Mouse (Mus musculus): ENCODE results near the gene Nipa1. TPM values are rescaled to one million over a fixed set of nuclear protein-coding genes. Genes with fewer than 3 reads are reported as not detected.
A peak's percentile ranks its signal among the peaks of the same experiment; 100 is the strongest.

The Nipa1 gene
- total RNA-seq, 2 experiments from 2014 or later: 0.73 to 4.4 TPM

DNA sequence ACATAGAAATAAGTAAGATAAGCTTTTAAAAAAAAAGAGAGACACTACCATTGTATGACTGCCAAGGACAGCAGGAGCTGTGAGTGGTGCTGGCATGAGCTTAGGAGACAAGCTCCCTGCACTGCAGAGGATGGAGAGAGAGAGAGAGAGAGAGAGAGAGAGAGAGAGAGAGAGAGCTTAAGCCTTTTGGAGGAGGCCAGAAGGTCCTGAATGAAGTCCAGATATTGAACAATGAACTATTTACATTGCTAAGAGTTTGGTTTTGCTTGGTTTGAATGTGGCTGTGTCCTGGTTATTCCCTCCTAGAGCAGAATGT lies 8.8 kb downstream of the Nipa1 start:
- no peak for ATAC-seq (replicated peaks; ENCODE audit: poor library complexity, severe bottlenecking)

GRCm38 (mm10) chr7:56010318-56011017 lies 9.3 kb downstream of the Nipa1 start:
- ATAC-seq (replicated peaks; ENCODE audit: poor library complexity, severe bottlenecking): no peak

DNA sequence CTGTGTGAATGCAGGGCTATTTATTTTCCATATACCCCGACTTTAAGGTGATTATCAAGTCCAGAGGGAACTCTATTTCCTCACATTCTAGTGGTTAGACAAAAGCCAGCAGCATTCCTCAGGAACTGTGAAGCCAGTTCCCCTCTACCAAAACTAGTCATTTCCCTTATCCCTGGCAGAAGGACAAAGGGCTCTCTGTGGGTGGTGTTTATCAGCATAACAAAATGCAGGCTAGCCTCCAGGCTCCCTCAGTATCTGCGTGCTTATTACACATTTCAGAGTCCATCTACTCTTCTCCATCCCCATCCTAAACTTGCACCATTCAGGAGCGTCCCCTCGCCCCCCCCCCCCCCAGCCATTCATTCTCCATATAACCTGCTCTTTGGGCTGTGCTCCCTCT lies 20.8 kb downstream of the Nipa1 start:
- no peak for ATAC-seq (replicated peaks; ENCODE audit: poor library complexity, severe bottlenecking)

DNA sequence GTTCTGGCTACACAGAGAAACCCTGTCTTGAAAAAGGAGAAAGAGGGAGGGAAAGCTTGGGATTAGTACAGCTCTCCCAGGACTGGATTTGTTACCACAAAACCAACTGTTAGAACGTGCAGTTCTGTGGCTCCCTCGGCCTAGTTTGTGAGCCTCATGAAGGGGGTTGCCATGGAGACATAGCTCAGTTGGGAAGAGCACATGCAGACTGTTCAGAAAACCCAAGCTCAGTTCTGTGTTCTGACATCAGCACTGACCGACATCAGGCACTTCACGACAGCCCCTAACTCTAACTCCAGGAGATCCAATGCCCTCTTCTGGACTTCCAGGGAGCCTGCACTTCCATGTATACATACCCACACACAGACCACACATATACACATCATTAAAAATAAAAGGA lies 24.7 kb downstream of the Nipa1 start:
- no peak for ATAC-seq (replicated peaks; ENCODE audit: poor library complexity, severe bottlenecking)

DNA sequence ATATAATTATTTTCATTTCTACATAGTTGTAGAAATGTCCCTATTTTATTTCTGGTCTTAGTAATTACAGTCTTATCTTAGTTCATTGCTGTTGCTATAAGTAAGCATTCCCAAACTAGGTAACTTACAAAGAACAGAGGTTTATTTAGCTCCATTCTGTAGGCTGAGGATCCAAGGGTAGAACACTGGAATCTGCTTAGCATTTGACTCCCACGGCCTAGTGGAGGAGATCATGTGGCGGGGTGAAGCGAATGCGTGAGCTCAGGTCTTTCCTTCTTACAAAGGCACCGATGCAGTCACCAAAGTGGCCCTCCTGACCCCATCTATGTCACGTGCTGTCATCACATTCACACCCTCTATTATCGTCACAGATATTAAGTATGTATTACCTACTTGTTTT lies 27.9 kb downstream of the Nipa1 start:
- ATAC-seq (replicated peaks; ENCODE audit: poor library complexity, severe bottlenecking): no peak

- no peak for ATAC-seq (replicated peaks; ENCODE audit: poor library complexity, severe bottlenecking)
Measured at GRCm38 (mm10) chr7:55991129-55991528, 28.6 kb downstream of the Nipa1 start.

DNA sequence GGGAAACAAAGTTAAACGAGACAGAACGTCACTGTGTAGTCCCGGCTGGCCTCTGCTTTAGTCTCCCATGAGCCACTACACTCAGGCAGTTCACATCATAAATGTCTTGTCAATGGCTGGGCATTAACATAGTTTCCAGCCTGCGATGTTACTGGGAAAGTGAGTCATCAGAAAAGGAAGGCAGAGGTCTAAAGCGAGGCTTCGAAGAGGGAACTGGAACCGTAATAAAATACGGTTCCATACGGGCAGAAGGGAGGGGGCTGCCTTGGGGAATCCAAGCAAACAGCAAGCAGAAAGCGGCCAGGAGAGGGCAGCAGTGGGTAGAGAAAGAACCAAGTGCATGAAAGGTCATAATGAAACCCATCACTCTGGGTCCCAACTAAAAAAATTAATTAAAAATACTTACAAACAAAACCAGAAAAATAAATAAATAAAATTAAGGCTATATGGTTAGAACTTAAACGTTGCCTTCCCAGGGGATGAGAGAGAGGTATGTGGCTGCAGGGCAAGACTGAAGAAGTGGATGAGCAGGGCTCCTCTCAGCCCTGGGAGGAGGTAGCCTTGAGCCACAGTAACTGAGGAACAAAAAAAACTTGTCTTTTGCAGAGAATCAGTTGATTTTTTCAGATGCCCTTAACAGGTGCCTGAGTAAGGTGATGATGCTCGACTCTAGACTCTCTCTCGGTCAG lies 33.1 kb downstream of the Nipa1 start:
- peak; percentile 99 for ATAC-seq (replicated peaks; ENCODE audit: poor library complexity, severe bottlenecking)

GRCm38 (mm10) chr7:55984754-55985153 lies 35.0 kb downstream of the Nipa1 start:
- ATAC-seq (replicated peaks; ENCODE audit: poor library complexity, severe bottlenecking): no peak

- no peak for ATAC-seq (replicated peaks; ENCODE audit: poor library complexity, severe bottlenecking)
Measured at GRCm38 (mm10) chr7:55983107-55983506, 36.6 kb downstream of the Nipa1 start.

DNA sequence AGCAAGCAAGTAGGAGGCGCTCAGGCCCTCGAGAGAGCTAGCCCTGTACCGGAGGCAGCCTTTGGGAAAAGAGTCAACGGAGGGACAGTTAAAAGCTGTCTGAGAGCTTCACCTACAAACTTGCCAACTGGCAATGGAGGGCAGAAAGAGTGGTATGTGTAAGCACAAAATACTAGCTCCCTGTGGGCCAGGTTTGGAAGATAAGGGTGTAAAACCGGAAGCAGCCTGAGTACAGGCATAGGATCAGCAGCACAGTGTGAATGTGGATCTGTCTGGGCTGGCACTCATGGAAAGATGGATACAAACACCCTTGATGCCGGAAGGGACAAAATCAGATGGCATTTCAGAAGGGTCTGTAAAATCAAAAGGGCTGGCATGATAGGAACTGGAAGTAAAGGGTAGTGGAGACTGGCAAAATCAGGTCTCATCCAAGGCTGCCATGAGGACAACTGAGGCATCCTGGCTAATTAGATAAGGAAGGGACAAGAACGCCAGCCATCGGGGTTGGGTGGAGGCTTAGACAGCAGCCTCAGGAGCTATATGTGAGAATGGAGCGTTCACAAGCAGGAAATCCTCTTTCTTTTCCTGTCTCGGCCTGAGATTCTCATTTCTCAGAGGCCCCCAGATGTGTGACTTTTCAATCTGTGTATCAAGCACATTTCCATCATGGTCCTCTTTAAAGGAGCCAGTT lies 37.6 kb downstream of the Nipa1 start:
- ATAC-seq (replicated peaks; ENCODE audit: poor library complexity, severe bottlenecking): no peak

- ATAC-seq (replicated peaks; ENCODE audit: poor library complexity, severe bottlenecking): no peak
Measured at GRCm38 (mm10) chr7:55981511-55981910, 38.2 kb downstream of the Nipa1 start.

DNA sequence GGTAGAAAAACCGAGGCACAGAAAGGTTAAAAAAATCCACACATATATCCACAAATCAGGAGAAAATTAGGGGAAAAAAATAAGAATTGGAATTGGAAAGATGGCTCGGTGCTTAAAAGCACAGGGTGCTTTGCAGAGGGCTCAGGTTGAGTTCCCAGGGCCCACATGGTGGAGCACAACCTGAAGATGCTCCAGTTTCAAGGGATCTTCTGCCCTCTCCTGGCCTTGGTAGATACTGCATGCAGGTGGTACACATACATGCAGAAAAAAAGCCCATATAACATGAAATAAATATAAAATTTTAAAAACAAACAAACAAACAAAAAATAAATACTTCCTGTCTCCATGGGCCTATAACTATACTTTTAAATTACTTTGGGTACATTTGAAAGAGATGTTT lies 45.3 kb downstream of the Nipa1 start:
- peak; percentile 49; the same call in 1 of the 2 replicates for ATAC-seq (replicated peaks; ENCODE audit: poor library complexity, severe bottlenecking)

DNA sequence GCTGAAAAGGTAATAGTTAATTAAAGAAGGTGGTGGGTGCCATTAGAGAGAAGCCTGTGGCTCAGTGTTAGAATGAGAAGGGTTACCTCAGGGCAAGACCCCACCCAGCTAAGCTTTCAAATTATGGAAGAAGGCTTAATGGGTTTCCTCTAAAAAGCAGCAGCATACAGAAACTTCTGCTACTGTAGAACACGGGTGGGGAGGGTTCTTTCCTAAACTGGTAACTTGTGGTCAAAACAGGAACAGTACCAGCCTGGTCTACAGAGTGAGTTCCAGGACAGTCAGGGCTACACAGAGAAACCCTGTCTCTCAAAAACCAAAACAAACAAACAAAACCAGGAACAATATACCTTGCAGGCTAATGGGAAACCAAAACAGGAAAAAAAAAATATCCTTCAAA lies 50.3 kb downstream of the Nipa1 start:
- peak; percentile 46 for ATAC-seq (replicated peaks; ENCODE audit: poor library complexity, severe bottlenecking)

DNA sequence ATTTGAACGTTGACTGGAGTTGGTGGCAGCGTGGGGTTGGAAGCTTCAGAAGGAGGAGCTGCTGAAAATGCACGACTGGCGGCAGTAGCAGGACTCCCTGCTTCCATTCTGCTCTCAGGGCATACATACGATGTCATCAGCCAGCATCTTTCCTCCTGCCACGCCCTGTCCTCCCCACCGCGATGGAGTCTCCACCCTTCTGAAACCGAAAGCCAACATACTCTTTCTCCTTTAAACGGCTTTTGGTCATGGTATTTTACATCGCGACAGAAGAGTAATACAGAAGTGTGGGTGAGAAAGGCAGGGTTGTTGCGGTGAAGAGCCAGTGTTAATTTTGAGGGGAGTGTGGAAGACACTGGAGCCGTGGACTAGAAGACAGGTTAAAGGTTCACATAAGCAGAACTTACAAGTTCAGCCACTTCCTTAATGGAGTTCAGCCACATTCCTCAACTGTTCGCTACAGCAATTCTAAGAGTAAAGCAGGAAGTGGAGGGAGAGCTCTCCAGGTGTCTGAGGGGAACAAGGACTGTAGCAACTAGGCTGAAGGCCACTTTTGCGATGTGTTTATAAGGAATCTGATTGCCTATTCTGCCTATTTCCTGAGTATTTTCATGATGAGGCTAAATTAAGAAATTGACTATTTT lies 51.4 kb downstream of the Nipa1 start:
- peak; percentile 93 for ATAC-seq (replicated peaks; ENCODE audit: poor library complexity, severe bottlenecking)

GRCm38 (mm10) chr7:55966866-55967460 lies 52.8 kb downstream of the Nipa1 start:
- no peak for ATAC-seq (replicated peaks; ENCODE audit: poor library complexity, severe bottlenecking)

- ATAC-seq (replicated peaks; ENCODE audit: poor library complexity, severe bottlenecking): peak; percentile 91
Measured at GRCm38 (mm10) chr7:55962004-55962908, 57.5 kb downstream of the Nipa1 start, which contains the start of gene Nipa2. Nipa2 (minus strand) TSS chr7:55962476.

DNA sequence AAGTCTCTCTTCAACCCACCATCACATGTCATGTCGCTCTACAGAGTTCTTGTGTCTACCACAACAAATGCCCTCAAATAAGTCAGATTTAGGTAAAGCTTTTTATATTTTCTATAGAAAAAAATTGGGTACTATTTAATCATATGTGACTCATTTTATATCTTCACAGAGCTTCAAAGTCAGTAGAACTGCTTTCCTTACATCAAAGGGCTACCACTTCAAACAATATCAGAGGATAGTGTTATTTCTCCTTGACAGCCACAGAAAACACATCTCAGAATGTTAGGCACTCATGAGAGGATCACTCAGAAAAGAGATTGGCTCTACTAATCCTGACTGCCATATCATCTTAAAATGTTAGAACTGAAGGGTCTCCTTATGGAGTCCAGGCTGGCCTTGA lies 59.2 kb downstream of the Nipa1 start:
- no peak for ATAC-seq (replicated peaks; ENCODE audit: poor library complexity, severe bottlenecking)

DNA sequence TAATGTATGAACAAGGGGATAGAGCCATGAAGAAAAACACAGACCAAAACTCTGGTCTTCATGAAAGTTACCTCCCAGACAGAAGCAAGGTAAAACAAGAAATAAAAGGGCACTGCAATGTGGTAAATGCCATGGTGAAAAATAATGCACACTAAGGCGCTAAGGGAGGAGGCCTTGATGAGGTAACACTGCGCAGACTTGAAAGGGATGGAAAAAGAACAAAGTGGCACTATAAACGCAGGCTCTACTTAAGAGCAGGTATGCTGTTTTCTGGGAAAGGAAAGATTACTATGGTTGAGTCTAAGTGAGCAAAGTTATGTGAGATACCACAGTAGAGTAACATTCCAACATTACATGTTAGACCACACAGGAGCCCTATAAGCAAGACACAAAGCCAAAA lies 60.0 kb downstream of the Nipa1 start:
- no peak for ATAC-seq (replicated peaks; ENCODE audit: poor library complexity, severe bottlenecking)

DNA sequence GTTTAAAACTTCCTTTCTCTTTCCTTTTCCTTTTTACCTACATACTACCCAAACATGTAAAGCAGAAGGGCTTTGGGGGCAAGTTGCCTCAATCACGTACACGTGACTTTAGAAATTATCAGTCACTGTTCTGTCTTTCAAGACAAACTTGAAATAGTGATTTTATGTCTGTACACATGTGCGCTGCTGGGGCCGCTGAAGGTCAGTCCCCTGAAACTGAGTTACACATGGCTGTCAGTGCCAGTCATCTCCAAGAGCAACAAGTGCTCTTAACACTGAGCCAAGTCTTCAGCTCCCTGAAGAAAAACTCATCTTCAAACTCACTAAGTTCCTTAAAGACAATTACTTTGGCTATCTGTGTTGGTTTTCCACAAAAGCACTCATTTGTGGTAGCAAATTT lies 61.8 kb downstream of the Nipa1 start:
- no peak for ATAC-seq (replicated peaks; ENCODE audit: poor library complexity, severe bottlenecking)

DNA sequence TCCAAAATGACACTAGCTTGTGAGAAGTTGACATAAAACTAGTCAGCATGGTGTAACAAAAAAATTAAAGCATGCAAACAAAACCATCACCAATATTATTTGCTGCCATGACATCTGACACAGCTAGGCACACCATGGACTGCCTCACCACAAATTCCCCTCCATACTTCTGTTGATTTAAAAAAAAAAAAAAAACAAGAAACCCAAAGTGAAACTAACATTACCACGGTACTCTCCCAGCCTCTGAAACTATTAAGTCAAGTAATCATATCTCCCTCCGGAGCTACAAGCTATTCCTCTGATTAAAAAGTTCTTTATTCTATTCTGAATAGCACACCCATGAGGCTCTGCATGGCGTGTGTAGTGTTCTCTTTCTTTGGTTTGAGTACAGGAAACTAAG lies 62.6 kb downstream of the Nipa1 start:
- ATAC-seq (replicated peaks; ENCODE audit: poor library complexity, severe bottlenecking): no peak
